Mouse (Mus musculus) induced T-regulatory cell, adult 2 months (primary cell): ENCODE results near the gene Hdc.

ENCODE experiments used
- DNase-seq: peaks from one replicate; pipeline ENCODE4 v3.0.0-alpha.2; 2012; ENCODE audit warnings: low read depth

The Hdc gene

GRCm38 (mm10) chr2:126552357-126553290 is 66.5 kb downstream of the Hdc start, which contains the start of gene Slc27a2:
Slc27a2 (plus strand) TSS chr2:126552407.
- DNase-seq: peak; percentile 17

GRCm38 (mm10) chr2:126551896-126552295 is 67.2 kb downstream of the Hdc start:
- no peak for DNase-seq

- DNase-seq: no peak
These were observed 67.7 kb downstream of the Hdc start for GRCm38 (mm10) chr2:126551244-126551890.

- DNase-seq: no peak
These were observed 69.4 kb downstream of the Hdc start for GRCm38 (mm10) chr2:126549681-126550080.

- DNase-seq: no peak
These were observed 72.7 kb downstream of the Hdc start for GRCm38 (mm10) chr2:126546392-126546791.

GRCm38 (mm10) chr2:126545297-126545696 is 73.8 kb downstream of the Hdc start:
- DNase-seq: no peak
